Mouse (Mus musculus) lung, postnatal 0 days (tissue): ENCODE measurements at regions not wholly inside any gene's neighbourhood (a gene's known extent, or its start where the extent isn't known, plus 50 kb on each side); places are given as distances from the start of the nearest gene placed in this dataset.

Experiments used
- ATAC-seq: fragments of 200-750 bp; cut with Nextera tagmentation; 2 replicates; pipeline ENCODE4 v1.8.0; 2017; ENCODE audit warnings: moderate library complexity
- DNase-seq: peaks from one replicate; pipeline ENCODE4 v3.0.0-alpha.2; 2016; ENCODE audit warnings: low spot score
- H3K27ac ChIP-seq: fragments of 300-500 bp; sonication (generic); 2 replicates; pipeline ENCODE4 v1.5.1; 2014; ENCODE audit warnings: antibody characterized with exemption, mild to moderate bottlenecking, low read length, mixed read lengths
- H3K27me3 ChIP-seq: fragments of 300-500 bp; sonication (generic); replicated peaks from 2 replicates; pipeline ENCODE4 v1.6.1; 2014; ENCODE audit warnings: low read length, mixed read lengths; ENCODE audit not compliant: insufficient read depth
- H3K36me3 ChIP-seq: fragments of 300-500 bp; sonication (generic); 2 replicates; pipeline ENCODE4 v1.6.1; 2014; ENCODE audit warnings: low read length, mixed read lengths; ENCODE audit not compliant: insufficient read depth
- H3K4me1 ChIP-seq: fragments of 300-500 bp; sonication (generic); 2 replicates; pipeline ENCODE4 v1.6.1; 2014; ENCODE audit warnings: antibody characterized with exemption, low read depth, low read length, mixed read lengths; ENCODE audit not compliant: insufficient read depth
- H3K4me2 ChIP-seq: fragments of 300-500 bp; sonication (generic); replicated peaks from 2 replicates; pipeline ENCODE4 v1.6.1; 2014; ENCODE audit warnings: low read depth, mild to moderate bottlenecking, low read length, moderate library complexity, mixed read lengths
- H3K4me3 ChIP-seq: fragments of 300-500 bp; sonication (generic); 2 replicates; pipeline ENCODE4 v1.5.1; 2014; ENCODE audit warnings: low read depth, low read length
- H3K9ac ChIP-seq: fragments of 300-500 bp; sonication (generic); replicated peaks from 2 replicates; pipeline ENCODE4 v1.6.1; 2014; ENCODE audit warnings: low read depth, mild to moderate bottlenecking
- H3K9me3 ChIP-seq: fragments of 300-500 bp; sonication (generic); 2 replicates; pipeline ENCODE4 v1.6.1; 2016; ENCODE audit warnings: low read length, mixed read lengths
- CTCF ChIP-seq: IDR thresholded peaks from 2 replicates; pipeline ENCODE4 v1.5.1; 2016; ENCODE audit warnings: antibody characterized with exemption, mild to moderate bottlenecking
- EP300 ChIP-seq: IDR thresholded peaks from 2 replicates; pipeline ENCODE4 v1.6.1; 2016; ENCODE audit warnings: antibody characterized with exemption, mild to moderate bottlenecking, control low read depth
- WGBS: fragments of 180-500 bp; shearing (Covaris S2); extraction: QIAGEN DNeasy Blood & Tissue Kit; methylation state at CpG from one replicate; pipeline ENCODE4 v1.1.7; 2014; 5-methylcytosine and 5-hydroxymethylcytosine counted together

GRCm38 (mm10) chr16:78232205-78232604, 69.1 kb upstream of the Cxadr start:
- WGBS = 75% methylated on average over 2 of the region's 2 CpGs
- DNase-seq = no peak
- no peak overlapping the region for H3K27ac ChIP-seq
- no peaks in the 10 kb centered on the region for H3K36me3 ChIP-seq
- no peak for ATAC-seq
- TF ChIP-seq EP300 = no peak
- TF ChIP-seq CTCF = no peak
- no peaks in the 10 kb centered on the region for H3K27me3 ChIP-seq
- H3K9me3 ChIP-seq = no peaks in the 10 kb centered on the region
- H3K4me3 ChIP-seq = no peak overlapping the region
- H3K4me1 ChIP-seq = peaks cover 1% of the 10 kb centered on the region; the same call in 1 of the 2 replicates
- H3K4me2 ChIP-seq = no peak overlapping the region
- H3K9ac ChIP-seq = no peak overlapping the region

- no peaks in the 10 kb centered on the region for H3K9me3 ChIP-seq
- WGBS = 52% methylated on average over 4 of the region's 4 CpGs
- no peak for ATAC-seq
- H3K4me3 ChIP-seq = no peak overlapping the region
- peak; percentile 18 for DNase-seq
- TF ChIP-seq EP300 (no peak), CTCF (no peak)
- H3K27me3 ChIP-seq = no peaks in the 10 kb centered on the region
- no peaks in the 10 kb centered on the region for H3K36me3 ChIP-seq
- no peaks in the 10 kb centered on the region for H3K4me1 ChIP-seq
- H3K4me2 ChIP-seq = no peak overlapping the region
- H3K27ac ChIP-seq = no peak overlapping the region
- no peak overlapping the region for H3K9ac ChIP-seq
Observed at GRCm38 (mm10) chr16:78229013-78229412, 72.3 kb upstream of the Cxadr start.

GRCm38 (mm10) chr16:78222377-78222776, 78.9 kb upstream of the Cxadr start:
- H3K36me3 ChIP-seq = no peaks in the 10 kb centered on the region
- H3K9me3 ChIP-seq = no peaks in the 10 kb centered on the region
- no peak for TF ChIP-seq CTCF
- TF ChIP-seq EP300 = no peak
- H3K27me3 ChIP-seq = no peaks in the 10 kb centered on the region
- 40% methylated on average over 1 of the region's 1 CpGs for WGBS
- ATAC-seq (no peak), DNase-seq (no peak)
- no peaks in the 10 kb centered on the region for H3K4me1 ChIP-seq
- H3K4me2 ChIP-seq = no peak overlapping the region
- no peak overlapping the region for H3K9ac ChIP-seq
- H3K27ac ChIP-seq = no peak overlapping the region
- no peak overlapping the region for H3K4me3 ChIP-seq

- no peak for ATAC-seq
- no peak for DNase-seq
- WGBS = 82% methylated on average over 1 of the region's 1 CpGs
- Histone ChIP-seq H3K9me3 (no peaks in the 10 kb centered on the region), H3K4me2 (no peak overlapping the region), H3K36me3 (no peaks in the 10 kb centered on the region), H3K27ac (no peak overlapping the region), H3K27me3 (no peaks in the 10 kb centered on the region), H3K9ac (no peak overlapping the region), H3K4me1 (no peaks in the 10 kb centered on the region), H3K4me3 (no peak overlapping the region)
- TF ChIP-seq EP300 (no peak), CTCF (no peak)
Observed at GRCm38 (mm10) chr16:78221781-78222180, 79.5 kb upstream of the Cxadr start.

- Histone ChIP-seq H3K4me2 (peak overlapping the region; percentile 50), H3K9ac (no peak overlapping the region), H3K27ac (no peak overlapping the region), H3K9me3 (no peaks in the 10 kb centered on the region), H3K4me3 (no peak overlapping the region), H3K36me3 (no peaks in the 10 kb centered on the region), H3K27me3 (no peaks in the 10 kb centered on the region), H3K4me1 (no peaks in the 10 kb centered on the region)
- ATAC-seq (peak; percentile 30; the same call in 1 of the 2 replicates), DNase-seq (peak; percentile 53)
- TF ChIP-seq EP300 (no peak), CTCF (no peak)
- WGBS = 24% methylated on average over 6 of the region's 6 CpGs
Observed at GRCm38 (mm10) chr16:78217633-78218032, 83.7 kb upstream of the Cxadr start.

GRCm38 (mm10) chr16:78216752-78217351, 84.4 kb upstream of the Cxadr start:
- H3K4me2 ChIP-seq = peak overlapping the region; percentile 50
- peak overlapping the region; percentile 23; the same call in 1 of the 2 replicates for H3K4me3 ChIP-seq

GRCm38 (mm10) chr16:78211687-78212086, 89.6 kb upstream of the Cxadr start:
- H3K36me3 ChIP-seq = no peaks in the 10 kb centered on the region
- no peaks in the 10 kb centered on the region for H3K9me3 ChIP-seq
- H3K4me2 ChIP-seq = no peak overlapping the region
- DNase-seq (no peak), ATAC-seq (no peak)
- no peak overlapping the region for H3K9ac ChIP-seq
- TF ChIP-seq EP300 = no peak
- TF ChIP-seq CTCF = no peak
- 80% methylated on average over 8 of the region's 8 CpGs for WGBS
- H3K4me1 ChIP-seq = no peaks in the 10 kb centered on the region
- no peak overlapping the region for H3K27ac ChIP-seq
- no peak overlapping the region for H3K4me3 ChIP-seq
- no peaks in the 10 kb centered on the region for H3K27me3 ChIP-seq

More at GRCm38 (mm10) chr16:78216752-78217351, 84.4 kb upstream of the Cxadr start:
- no peak overlapping the region for H3K27ac ChIP-seq
- TF ChIP-seq EP300 (no peak), CTCF (no peak)
- H3K4me1 ChIP-seq = no peaks in the 10 kb centered on the region
- DNase-seq (peak; percentile 41), ATAC-seq (peak; percentile 32)
- no peaks in the 10 kb centered on the region for H3K27me3 ChIP-seq
- H3K36me3 ChIP-seq = no peaks in the 10 kb centered on the region
- 15% methylated on average over 9 of the region's 9 CpGs for WGBS
- H3K9ac ChIP-seq = no peak overlapping the region
- H3K9me3 ChIP-seq = no peaks in the 10 kb centered on the region
